Mouse (Mus musculus): Measurements from ENCODE around the gene Cpm. TPM values are rescaled to one million over a fixed set of nuclear protein-coding genes. Genes with fewer than 3 reads are reported as not detected.

Gene Cpm
- polyA plus RNA-seq, 1 experiment from 2014 or later: 5.0 TPM

- Histone ChIP-seq H3K9ac (ENCODE audit: low read length) (no peak overlapping the region), H3K9me3 (ENCODE audit: control insufficient read depth, low read length) (no peaks in the 10 kb centered on the region), H3K36me3 (ENCODE audit: control insufficient read depth, insufficient read depth, low read length) (no peaks in the 10 kb centered on the region), H3K4me2 (ENCODE audit: low read depth, low read length, severe bottlenecking) (no peak overlapping the region), H3K27me3 (ENCODE audit: control insufficient read depth, insufficient read depth, low read length) (no peaks in the 10 kb centered on the region), H3K27ac (ENCODE audit: low read depth, low read length) (no peak overlapping the region), H3K4me1 (replicated peaks; ENCODE audit: control insufficient read depth, insufficient read depth, low read length) (no peaks in the 10 kb centered on the region), H3K4me3 (ENCODE audit: low read depth, low read length) (no peak overlapping the region)
- ATAC-seq (replicated peaks; ENCODE audit: low FRiP score): no peak
- WGBS: 90% methylated on average over 12 of the region's 12 CpGs
- DNase-seq (ENCODE audit: low spot score): no peak
Measured at GRCm38 (mm10) chr10:117650042-117650655, 20.8 kb downstream of the Cpm start.

- no peak overlapping the region for H3K4me2 ChIP-seq (ENCODE audit: low read depth, low read length, severe bottlenecking)
- H3K27me3 ChIP-seq (ENCODE audit: control insufficient read depth, insufficient read depth, low read length): no peaks in the 10 kb centered on the region
- no peaks in the 10 kb centered on the region for H3K36me3 ChIP-seq (ENCODE audit: control insufficient read depth, insufficient read depth, low read length)
- H3K9me3 ChIP-seq (ENCODE audit: control insufficient read depth, low read length): no peaks in the 10 kb centered on the region
- DNase-seq (ENCODE audit: low spot score) (no peak), ATAC-seq (replicated peaks; ENCODE audit: low FRiP score) (no peak)
- H3K27ac ChIP-seq (ENCODE audit: low read depth, low read length): no peak overlapping the region
- no peak overlapping the region for H3K4me3 ChIP-seq (ENCODE audit: low read depth, low read length)
- 89% methylated on average over 7 of the region's 7 CpGs for WGBS
- no peaks in the 10 kb centered on the region for H3K4me1 ChIP-seq (replicated peaks; ENCODE audit: control insufficient read depth, insufficient read depth, low read length)
- no peak overlapping the region for H3K9ac ChIP-seq (ENCODE audit: low read length)
Measured at GRCm38 (mm10) chr10:117650725-117651124, 21.4 kb downstream of the Cpm start.

- WGBS: 82% methylated on average over 10 of the region's 10 CpGs
- Histone ChIP-seq H3K4me2 (ENCODE audit: low read depth, low read length, severe bottlenecking) (no peak overlapping the region), H3K36me3 (ENCODE audit: control insufficient read depth, insufficient read depth, low read length) (no peaks in the 10 kb centered on the region), H3K4me3 (ENCODE audit: low read depth, low read length) (no peak overlapping the region), H3K9ac (ENCODE audit: low read length) (no peak overlapping the region), H3K9me3 (ENCODE audit: control insufficient read depth, low read length) (no peaks in the 10 kb centered on the region), H3K27me3 (ENCODE audit: control insufficient read depth, insufficient read depth, low read length) (no peaks in the 10 kb centered on the region), H3K4me1 (replicated peaks; ENCODE audit: control insufficient read depth, insufficient read depth, low read length) (no peaks in the 10 kb centered on the region), H3K27ac (ENCODE audit: low read depth, low read length) (no peak overlapping the region)
- ATAC-seq (replicated peaks; ENCODE audit: low FRiP score) (no peak), DNase-seq (ENCODE audit: low spot score) (no peak)
Measured at GRCm38 (mm10) chr10:117651587-117652377, 22.5 kb downstream of the Cpm start.

DNA sequence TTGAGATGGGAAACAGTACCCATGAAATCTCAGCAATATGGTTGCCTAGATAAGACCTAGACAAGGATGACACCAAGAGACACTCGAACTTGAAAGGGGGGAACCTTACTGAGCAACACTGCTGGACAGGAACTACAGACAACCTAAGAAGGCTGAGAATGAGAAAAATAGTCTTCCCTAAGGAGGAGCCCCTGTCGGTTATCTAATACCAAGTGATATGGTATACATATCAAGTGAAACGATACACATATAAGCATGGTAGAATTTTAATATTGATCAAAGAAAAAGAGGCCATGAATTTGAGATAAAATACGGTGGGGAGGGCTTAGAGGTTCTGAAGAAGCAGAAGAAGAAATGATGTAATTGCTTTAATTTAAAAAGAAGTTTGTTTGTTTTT lies 23.1 kb downstream of the Cpm start:
- no peak overlapping the region for H3K4me2 ChIP-seq (ENCODE audit: low read depth, low read length, severe bottlenecking)
- no peak for DNase-seq (ENCODE audit: low spot score)
- ATAC-seq (replicated peaks; ENCODE audit: low FRiP score): no peak
- H3K4me3 ChIP-seq (ENCODE audit: low read depth, low read length): no peak overlapping the region
- WGBS: 95% methylated on average over 4 of the region's 4 CpGs
- H3K27me3 ChIP-seq (ENCODE audit: control insufficient read depth, insufficient read depth, low read length): no peaks in the 10 kb centered on the region
- H3K36me3 ChIP-seq (ENCODE audit: control insufficient read depth, insufficient read depth, low read length): no peaks in the 10 kb centered on the region
- no peaks in the 10 kb centered on the region for H3K9me3 ChIP-seq (ENCODE audit: control insufficient read depth, low read length)
- H3K4me1 ChIP-seq (replicated peaks; ENCODE audit: control insufficient read depth, insufficient read depth, low read length): no peaks in the 10 kb centered on the region
- H3K27ac ChIP-seq (ENCODE audit: low read depth, low read length): no peak overlapping the region
- H3K9ac ChIP-seq (ENCODE audit: low read length): no peak overlapping the region

GRCm38 (mm10) chr10:117652930-117653778 lies 23.9 kb downstream of the Cpm start:
- Histone ChIP-seq H3K9ac (ENCODE audit: low read length) (no peak overlapping the region), H3K36me3 (ENCODE audit: control insufficient read depth, insufficient read depth, low read length) (no peaks in the 10 kb centered on the region), H3K4me1 (replicated peaks; ENCODE audit: control insufficient read depth, insufficient read depth, low read length) (no peaks in the 10 kb centered on the region), H3K4me2 (ENCODE audit: low read depth, low read length, severe bottlenecking) (no peak overlapping the region), H3K4me3 (ENCODE audit: low read depth, low read length) (no peak overlapping the region), H3K27me3 (ENCODE audit: control insufficient read depth, insufficient read depth, low read length) (no peaks in the 10 kb centered on the region), H3K9me3 (ENCODE audit: control insufficient read depth, low read length) (no peaks in the 10 kb centered on the region), H3K27ac (ENCODE audit: low read depth, low read length) (no peak overlapping the region)
- DNase-seq (ENCODE audit: low spot score) (no peak), ATAC-seq (replicated peaks; ENCODE audit: low FRiP score) (no peak)
- 89% methylated on average over 8 of the region's 8 CpGs for WGBS

DNA sequence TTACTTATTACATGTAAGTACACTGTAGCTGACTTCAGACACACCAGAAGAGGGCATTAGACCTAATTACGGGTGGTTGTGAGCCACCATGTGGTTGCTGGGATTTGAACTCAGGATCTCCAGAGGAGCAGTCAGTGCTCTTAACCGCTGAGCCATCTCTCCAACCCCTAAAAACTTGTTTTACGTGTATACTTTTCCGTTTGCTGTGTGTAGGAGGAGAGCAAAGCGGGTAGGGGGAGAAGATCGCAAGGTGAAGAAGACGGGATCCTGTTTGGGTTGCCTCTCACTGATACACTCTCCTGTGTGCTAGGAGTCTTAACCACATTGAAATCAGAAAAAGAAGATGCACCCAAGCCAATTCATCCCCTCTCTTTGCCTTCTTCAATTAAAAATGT lies 24.5 kb downstream of the Cpm start:
- Histone ChIP-seq H3K36me3 (ENCODE audit: control insufficient read depth, insufficient read depth, low read length) (no peaks in the 10 kb centered on the region), H3K9me3 (ENCODE audit: control insufficient read depth, low read length) (no peaks in the 10 kb centered on the region), H3K4me1 (replicated peaks; ENCODE audit: control insufficient read depth, insufficient read depth, low read length) (no peaks in the 10 kb centered on the region), H3K9ac (ENCODE audit: low read length) (no peak overlapping the region), H3K4me2 (ENCODE audit: low read depth, low read length, severe bottlenecking) (no peak overlapping the region), H3K27me3 (ENCODE audit: control insufficient read depth, insufficient read depth, low read length) (no peaks in the 10 kb centered on the region), H3K27ac (ENCODE audit: low read depth, low read length) (no peak overlapping the region), H3K4me3 (ENCODE audit: low read depth, low read length) (no peak overlapping the region)
- no peak for DNase-seq (ENCODE audit: low spot score)
- no peak for ATAC-seq (replicated peaks; ENCODE audit: low FRiP score)
- WGBS: 94% methylated on average over 7 of the region's 7 CpGs

DNA sequence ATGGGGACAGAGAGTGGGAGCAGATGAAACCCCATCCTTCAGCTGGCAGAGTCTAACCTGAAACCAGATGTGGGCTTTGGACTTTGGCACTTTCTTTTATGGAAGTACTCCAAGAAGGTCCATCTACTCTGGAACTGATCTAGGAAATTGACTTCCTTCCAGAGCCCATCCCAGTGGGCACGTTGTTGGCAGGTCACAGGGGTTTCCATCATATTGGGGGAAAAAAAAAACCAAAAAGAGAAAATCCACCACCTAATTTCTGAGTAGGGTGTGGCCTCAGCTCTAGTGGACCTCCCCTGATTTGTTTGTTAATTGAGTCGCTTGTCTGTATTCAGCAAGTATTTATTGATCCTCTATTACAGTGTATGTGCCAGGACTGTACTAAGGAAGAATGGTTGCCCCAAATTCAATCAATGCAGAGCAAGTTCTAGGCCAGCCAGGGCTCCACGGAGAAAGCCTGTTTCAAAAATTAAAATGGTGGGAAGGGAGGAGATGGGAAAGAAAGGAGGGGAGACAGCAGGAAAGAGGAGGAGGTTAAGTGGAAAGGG lies 25.4 kb downstream of the Cpm start:
- WGBS: 90% methylated on average over 3 of the region's 3 CpGs
- H3K27ac ChIP-seq (ENCODE audit: low read depth, low read length): no peak overlapping the region
- H3K9ac ChIP-seq (ENCODE audit: low read length): no peak overlapping the region
- H3K4me3 ChIP-seq (ENCODE audit: low read depth, low read length): no peak overlapping the region
- no peaks in the 10 kb centered on the region for H3K36me3 ChIP-seq (ENCODE audit: control insufficient read depth, insufficient read depth, low read length)
- no peaks in the 10 kb centered on the region for H3K4me1 ChIP-seq (replicated peaks; ENCODE audit: control insufficient read depth, insufficient read depth, low read length)
- no peak for ATAC-seq (replicated peaks; ENCODE audit: low FRiP score)
- H3K9me3 ChIP-seq (ENCODE audit: control insufficient read depth, low read length): no peaks in the 10 kb centered on the region
- H3K27me3 ChIP-seq (ENCODE audit: control insufficient read depth, insufficient read depth, low read length): no peaks in the 10 kb centered on the region
- H3K4me2 ChIP-seq (ENCODE audit: low read depth, low read length, severe bottlenecking): no peak overlapping the region
- no peak for DNase-seq (ENCODE audit: low spot score)

DNA sequence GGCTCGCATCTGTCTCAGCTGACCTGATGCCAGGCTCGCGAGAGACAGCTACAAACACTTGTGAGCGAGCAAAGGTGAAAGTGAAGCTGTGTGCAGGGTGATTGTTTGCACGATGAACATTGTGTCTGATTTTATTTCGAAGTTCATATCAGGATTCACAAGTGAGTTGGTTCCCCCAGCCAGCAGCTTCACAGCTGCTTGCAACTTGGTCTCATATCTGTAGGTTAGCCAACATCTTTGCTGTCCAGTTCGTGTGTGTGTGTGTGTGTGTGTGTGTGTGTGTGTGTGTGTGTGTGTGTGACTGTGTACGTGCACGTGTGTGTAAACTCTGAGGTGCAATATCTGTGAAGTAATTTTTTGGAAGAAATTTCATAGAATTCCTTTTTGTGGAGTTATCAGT lies 26.2 kb downstream of the Cpm start:
- Histone ChIP-seq H3K36me3 (ENCODE audit: control insufficient read depth, insufficient read depth, low read length) (no peaks in the 10 kb centered on the region), H3K9me3 (ENCODE audit: control insufficient read depth, low read length) (no peaks in the 10 kb centered on the region), H3K27ac (ENCODE audit: low read depth, low read length) (no peak overlapping the region), H3K4me3 (ENCODE audit: low read depth, low read length) (no peak overlapping the region), H3K27me3 (ENCODE audit: control insufficient read depth, insufficient read depth, low read length) (no peaks in the 10 kb centered on the region), H3K9ac (ENCODE audit: low read length) (no peak overlapping the region), H3K4me1 (replicated peaks; ENCODE audit: control insufficient read depth, insufficient read depth, low read length) (no peaks in the 10 kb centered on the region), H3K4me2 (ENCODE audit: low read depth, low read length, severe bottlenecking) (no peak overlapping the region)
- ATAC-seq (replicated peaks; ENCODE audit: low FRiP score): no peak
- no peak for DNase-seq (ENCODE audit: low spot score)
- WGBS: 90% methylated on average over 9 of the region's 9 CpGs
